Mouse (Mus musculus) frontal cortex, postnatal 25 days (tissue): ENCODE measurements around the gene Cpn2.
A peak's percentile ranks its signal among the peaks of the same experiment; 100 is the strongest.

Experiments used
- DNase-seq, 2 experiments: peaks; one replicate each; pipeline ENCODE4 v3.0.0; 2022; ENCODE audit warnings: low spot score in 2 of 2

Gene Cpn2

DNA sequence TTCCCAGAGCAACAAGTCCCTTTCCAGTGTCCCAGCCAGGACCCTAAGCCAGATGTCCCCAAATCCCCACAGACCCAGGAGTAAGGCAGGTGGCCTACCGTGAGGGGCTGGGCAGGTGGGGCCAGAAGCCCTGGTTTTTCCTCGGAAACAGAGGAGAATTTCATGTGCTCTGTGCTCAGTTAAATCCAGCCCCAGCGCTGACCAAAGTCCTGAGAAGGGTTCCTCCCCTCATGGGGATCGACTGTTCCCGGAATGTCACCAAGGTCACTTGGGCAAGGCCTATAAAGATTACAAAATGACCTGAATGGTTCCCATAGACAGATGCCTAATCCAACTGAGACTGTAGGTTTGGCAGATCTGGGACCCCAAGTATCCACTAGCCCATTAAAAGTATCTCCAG lies at the start of gene Cpn2:
Gene Cpn2 (minus strand): TSS at position 141 of the 400 bp plus-strand sequence.
- DNase-seq, result no peak

GRCm38 (mm10) chr16:30314236-30314635 lies 46.9 kb upstream of the Cpn2 start:
- no peak for DNase-seq

- DNase-seq, result no peak
Measured at GRCm38 (mm10) chr16:30310647-30311046, 43.3 kb upstream of the Cpn2 start, which contains the start of gene Gp5. Gp5 (minus strand) TSS chr16:30310779.

DNA sequence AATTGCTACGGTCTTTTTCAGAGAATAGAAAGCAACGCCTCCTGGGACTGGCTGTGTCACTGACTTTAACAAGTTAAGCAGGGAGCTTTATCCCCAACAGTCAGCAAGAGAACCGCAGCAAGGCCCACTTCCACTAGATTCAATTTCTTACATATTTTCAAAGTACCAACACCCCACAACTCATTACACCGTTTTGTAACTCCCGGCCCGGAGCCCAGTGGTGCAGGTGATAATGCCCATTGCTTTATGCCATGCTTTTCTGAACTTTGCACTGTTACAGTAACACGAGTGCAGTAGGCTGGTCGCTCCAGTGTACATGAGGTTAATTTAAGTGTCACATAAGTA lies 42.8 kb upstream of the Cpn2 start:
- DNase-seq, result no peak

DNA sequence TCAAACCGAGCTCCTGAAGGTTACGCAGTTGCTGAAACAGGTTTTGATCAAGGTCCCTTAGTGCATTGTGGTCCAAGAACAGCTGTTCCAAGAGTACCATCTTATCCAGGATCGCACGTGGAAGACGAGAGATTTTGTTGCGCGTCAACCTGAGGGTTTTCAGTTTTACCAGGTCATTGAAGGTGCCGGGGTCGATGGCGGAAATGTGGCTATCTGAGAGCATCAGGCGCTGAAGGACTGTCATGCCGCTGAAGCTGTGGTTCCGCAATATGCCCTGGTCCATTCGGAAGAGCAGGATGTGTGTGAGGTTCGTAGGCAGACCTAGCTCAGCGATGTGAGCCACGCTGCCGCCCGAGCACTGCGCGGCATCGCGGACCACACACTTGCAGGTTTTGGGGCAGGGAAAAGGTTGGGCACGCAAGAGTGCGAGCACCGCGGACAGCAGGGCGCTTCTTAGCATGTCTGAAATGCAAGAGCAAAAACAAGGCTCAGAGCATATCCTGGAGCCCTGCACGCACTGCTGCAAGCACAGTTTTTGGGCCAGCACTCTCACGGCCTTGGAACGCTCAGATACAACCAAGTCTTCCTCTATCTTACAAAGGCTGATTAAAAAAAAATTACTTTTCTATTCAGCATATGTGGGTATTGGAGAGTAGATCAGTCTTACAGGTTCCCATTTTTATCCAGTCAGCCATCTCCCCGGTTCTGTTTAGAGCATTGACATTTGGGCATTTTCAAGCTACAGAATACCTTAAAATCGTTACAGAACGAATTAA lies 42.3 kb upstream of the Cpn2 start:
- DNase-seq, result no peak

GRCm38 (mm10) chr16:30308616-30309394 lies 41.5 kb upstream of the Cpn2 start:
- DNase-seq, result peak; percentile 24 to 43

DNA sequence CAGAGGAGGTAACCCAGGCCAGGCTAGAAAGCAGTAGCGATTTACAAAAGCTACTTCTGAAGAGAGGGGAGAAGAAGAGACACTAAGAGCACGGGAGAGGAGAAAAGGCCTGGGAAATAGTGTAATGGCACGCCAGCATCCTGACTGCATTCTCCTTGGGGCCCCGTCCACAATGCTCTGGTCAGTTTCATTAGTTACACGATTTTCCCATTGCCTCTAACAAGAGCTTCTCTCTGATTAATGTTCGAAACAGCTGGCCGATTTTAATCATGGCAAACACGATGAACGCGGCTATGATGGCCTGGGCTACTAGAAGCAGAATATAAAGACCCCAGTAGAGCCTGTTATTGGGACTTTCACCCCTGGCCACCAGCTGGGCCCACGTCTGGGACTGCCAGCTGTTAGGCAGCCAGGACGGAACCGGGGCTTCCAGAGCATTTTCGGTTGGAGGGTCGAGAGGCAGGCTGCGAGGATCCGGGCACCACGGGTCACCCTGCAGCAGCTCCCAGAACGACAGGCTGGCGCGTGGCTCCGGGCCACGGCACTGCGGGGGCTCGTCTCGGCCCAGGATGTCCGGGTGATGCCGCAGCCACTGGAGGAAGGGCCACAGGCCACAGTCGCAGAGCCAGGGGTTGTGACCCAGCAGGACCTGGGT lies 40.8 kb upstream of the Cpn2 start:
- no peak for DNase-seq

DNA sequence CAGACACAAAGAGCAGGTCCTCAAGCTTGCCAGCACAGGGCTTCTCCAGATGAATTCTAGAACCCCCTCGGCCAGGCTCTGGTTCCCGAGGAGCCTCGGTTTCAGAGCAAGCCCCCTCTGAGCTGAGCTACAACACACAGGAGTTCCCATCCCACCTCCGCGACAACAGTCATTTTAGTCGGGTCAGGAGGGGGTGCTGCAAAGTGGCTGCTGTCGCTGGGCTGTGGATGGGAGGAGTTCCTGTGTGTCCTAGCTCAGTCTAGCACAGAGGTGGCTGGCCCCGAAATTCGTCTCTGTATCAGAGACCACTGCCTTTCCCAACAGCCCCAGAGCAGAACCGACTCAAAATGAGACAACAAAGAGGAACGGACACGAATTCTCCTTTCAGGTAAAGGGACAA lies 40.0 kb upstream of the Cpn2 start:
- no peak for DNase-seq

DNA sequence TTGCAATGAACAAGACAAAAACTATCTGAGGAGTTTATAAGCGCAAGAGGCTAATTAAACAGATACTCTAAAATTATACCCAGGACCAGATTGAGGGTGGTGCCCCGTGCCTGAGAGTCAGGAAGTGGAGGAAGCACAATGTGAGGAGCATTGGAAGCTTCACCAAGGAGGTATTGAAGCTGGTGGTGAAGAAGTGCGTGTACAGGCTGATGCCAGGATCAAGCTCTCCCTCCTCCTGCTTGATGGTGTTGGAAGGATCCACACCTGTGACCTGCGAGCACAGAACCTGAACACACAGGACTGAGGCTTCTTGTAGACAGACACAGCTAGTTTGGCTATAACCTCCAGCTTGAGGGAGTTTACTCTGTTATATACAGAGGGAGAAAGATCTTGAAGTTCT lies 38.8 kb upstream of the Cpn2 start:
- no peak for DNase-seq

- no peak for DNase-seq
Measured at GRCm38 (mm10) chr16:30304236-30304635, 36.9 kb upstream of the Cpn2 start.

GRCm38 (mm10) chr16:30303411-30303810 lies 36.1 kb upstream of the Cpn2 start:
- DNase-seq, result no peak

DNA sequence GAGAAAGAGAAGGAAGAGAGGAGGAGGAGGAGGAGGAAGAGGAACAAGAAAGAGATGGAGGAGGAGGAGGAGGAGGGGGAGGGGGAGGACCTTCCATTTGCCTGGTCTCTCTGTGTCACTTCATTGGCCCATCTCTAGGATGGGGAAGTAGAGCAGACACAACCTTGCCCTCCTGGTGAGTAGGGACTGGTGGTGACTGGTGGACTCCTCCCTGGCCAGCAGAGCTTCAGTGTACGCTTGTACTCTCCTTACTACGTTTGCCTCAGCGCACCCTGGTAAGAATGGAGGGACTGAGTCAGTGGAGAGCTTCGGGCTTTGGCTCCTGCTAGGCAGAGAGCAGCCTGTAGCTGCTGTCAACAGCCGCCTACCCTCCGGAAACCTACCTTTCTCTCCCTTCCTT lies 35.4 kb upstream of the Cpn2 start:
- no peak for DNase-seq

DNA sequence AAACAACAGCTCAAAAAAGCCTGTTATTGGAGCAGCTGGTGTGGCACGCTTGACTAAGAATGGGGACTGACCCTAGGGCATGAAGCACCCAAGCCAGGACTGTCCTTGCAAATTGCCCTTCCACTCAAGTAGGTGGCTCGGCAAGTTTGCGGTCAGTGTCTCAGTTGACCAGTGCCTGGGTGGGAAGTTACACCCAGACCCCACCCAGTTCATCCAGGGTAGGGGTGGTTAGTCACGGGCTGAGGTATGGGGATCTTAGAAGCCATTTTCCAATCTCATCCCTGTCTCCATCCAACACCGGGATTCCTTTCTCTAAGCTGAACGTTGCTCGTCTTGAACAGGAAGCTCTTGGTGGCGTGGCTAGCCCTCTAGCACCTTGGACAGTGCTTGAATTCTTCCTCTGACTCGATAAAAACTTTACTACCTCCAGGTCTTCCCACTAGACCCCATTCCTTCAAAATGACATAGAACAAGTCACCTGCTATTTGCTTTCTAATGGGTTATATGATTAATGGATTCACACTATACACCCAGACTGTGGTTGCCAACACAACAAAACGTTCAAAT lies 32.5 kb upstream of the Cpn2 start:
- no peak for DNase-seq

DNA sequence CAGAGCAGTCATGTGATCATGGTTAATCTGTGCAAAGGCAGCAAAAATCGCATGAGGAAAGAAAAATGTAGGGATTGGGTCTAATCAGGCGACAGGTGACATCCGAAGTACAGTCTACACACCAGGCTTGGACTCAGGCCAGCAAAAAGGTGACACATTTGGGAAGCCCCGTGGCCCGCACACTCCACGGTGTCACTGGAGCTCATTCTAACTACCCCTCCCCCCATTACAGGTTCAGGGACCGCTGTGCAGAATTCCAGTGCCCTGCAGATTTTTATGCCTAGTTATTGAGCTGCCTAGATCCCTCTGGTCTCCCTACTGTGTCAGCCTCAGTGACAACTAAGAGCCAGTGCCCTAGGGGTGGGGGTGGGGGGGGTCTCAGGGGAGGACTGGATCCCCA lies 30.2 kb upstream of the Cpn2 start:
- no peak for DNase-seq

GRCm38 (mm10) chr16:30296601-30297275 lies 29.4 kb upstream of the Cpn2 start:
- no peak for DNase-seq

DNA sequence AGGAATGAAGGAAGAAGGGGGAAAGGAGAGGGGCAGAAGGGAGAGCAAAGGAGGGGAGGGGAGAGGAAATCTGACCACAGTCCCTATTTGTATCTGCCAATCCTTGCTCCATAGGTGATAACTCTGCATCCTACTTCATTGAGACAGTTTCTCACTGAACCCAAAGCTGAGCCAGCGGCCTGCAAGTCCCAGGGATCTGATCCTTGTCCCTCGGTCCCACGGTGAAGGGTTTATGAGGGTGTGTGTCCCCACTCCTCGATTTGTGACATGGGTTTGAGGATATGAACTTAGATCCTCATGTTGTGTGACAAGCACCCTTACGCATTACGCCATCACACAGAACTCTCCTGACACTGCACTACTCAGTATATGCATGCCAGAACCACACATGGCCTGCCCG lies 27.8 kb upstream of the Cpn2 start:
- DNase-seq, result no peak

GRCm38 (mm10) chr16:30290436-30290835 lies 23.1 kb upstream of the Cpn2 start:
- no peak for DNase-seq

DNA sequence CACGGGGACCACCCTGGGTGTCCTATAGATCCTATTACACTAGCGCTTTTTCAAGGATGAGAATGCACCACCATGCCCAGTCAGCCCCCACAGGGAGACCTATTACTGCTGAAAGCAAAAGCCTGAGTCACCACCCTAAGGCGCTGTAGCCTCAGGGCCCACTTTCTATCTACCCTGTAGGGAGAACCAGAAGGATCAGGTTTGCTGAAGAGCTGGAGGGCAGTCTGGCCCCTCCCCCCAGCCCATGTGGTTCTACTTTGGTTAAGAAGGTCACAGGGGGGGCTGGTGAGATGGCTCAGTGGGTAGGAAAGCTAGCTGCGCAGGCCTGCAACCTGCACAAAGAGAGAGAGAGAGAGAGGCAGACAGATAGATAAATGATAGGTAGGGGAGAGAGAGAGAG lies 18.4 kb upstream of the Cpn2 start:
- DNase-seq, result no peak

- no peak for DNase-seq
Measured at GRCm38 (mm10) chr16:30283743-30284337, 16.5 kb upstream of the Cpn2 start.

DNA sequence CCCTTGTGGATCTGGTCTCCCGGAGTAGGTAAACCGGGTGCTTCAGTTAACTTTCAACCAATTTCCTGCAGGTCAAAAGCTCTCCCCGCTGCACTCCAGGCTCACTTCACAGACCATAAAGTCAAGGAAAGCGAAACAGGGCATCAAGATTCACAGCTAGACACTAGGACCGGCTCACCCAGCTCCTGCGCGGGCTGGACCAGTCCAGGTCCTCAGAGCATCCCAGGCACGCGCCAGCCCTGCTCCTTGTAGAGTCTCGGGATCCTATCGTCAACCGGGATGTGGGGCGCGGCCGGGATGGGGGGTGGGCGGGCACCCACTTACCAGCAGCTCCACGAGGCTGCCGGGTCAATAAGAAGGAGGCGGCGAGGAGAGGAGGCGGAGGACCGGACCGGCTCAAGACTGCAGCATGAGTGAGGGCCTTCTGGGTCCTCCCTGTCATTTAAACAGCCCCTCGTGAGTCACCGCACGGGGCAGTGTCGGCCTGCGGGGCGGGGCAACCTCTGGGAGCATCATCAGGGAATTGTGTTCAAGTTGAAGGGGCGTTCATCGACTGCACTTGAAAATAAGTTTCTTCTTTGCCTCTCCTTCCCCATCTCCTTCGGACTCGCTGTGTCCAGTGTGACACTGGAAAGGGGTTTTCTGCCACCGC lies 15.7 kb upstream of the Cpn2 start, which contains the start of gene Lrrc15:
Gene Lrrc15 (minus strand): TSS at position 413 of the 652 bp plus-strand sequence.
- DNase-seq, result no peak
